Mouse (Mus musculus): ENCODE results near the gene Fam180a.

- TF ChIP-seq CTCF (IDR thresholded peaks at IDR 0.05; ENCODE audit: low read depth) (no peak), EP300 (IDR thresholded peaks at IDR 0.05; ENCODE audit: low read depth) (no peak)
Observed at GRCm38 (mm10) chr6:35353416-35353815, 27.5 kb upstream of the Fam180a start.

All from liver, embryonic 14.5 days (tissue).